Mouse (Mus musculus) spleen, adult 2 months (tissue): Measurements from ENCODE around the gene Atg4b. TPM values are rescaled to one million over a fixed set of nuclear protein-coding genes. Genes with fewer than 3 reads are reported as not detected.
"Not testable (repeated sequence)": the region's sequence is repeated elsewhere in the genome, so short reads cannot be mapped to it uniquely, and the experiment has no call there.

Experiments used
- DNase-seq, 2 experiments: peaks; one replicate each; pipeline versions ENCODE4 v3.0.0 to v3.0.0-alpha.2; 2012 to 2021; ENCODE audit warnings: low spot score in 2 of 2, low read depth in 1 of 2
- H3K27ac ChIP-seq: fragments of 200-500 bp; 2 replicates; pipeline ENCODE4 v1.5.1; 2012; ENCODE audit warnings: low read length, inconsistent platforms; ENCODE audit not compliant: insufficient read depth
- H3K27me3 ChIP-seq: fragments of 200-500 bp; 2 replicates; pipeline ENCODE4 v1.6.1; 2012; ENCODE audit warnings: mild to moderate bottlenecking, moderate library complexity, low read length, inconsistent platforms; ENCODE audit not compliant: control insufficient read depth, insufficient read depth
- H3K36me3 ChIP-seq: fragments of 200-500 bp; 2 replicates; pipeline ENCODE4 v1.6.1; 2012; ENCODE audit warnings: mild to moderate bottlenecking, low read length, inconsistent platforms; ENCODE audit not compliant: control insufficient read depth, insufficient read depth
- H3K4me1 ChIP-seq: fragments of 200-500 bp; 2 replicates; pipeline ENCODE4 v1.6.1; 2011; ENCODE audit warnings: inconsistent platforms; ENCODE audit not compliant: control insufficient read depth, insufficient read depth, insufficient read length
- H3K4me3 ChIP-seq: fragments of 200-500 bp; 2 replicates; pipeline ENCODE4 v1.5.1; 2011; ENCODE audit warnings: mild to moderate bottlenecking, inconsistent platforms; ENCODE audit not compliant: insufficient read depth, insufficient read length; ENCODE audit errors: extremely low read depth
- CTCF ChIP-seq: fragments of 200-500 bp; IDR thresholded peaks from 2 replicates; pipeline ENCODE4 v1.5.1; 2011; ENCODE audit warnings: mild to moderate bottlenecking, inconsistent platforms; ENCODE audit not compliant: insufficient read depth, insufficient read length, insufficient replicate concordance; ENCODE audit errors: extremely low read depth
- POLR2A ChIP-seq: fragments of 200-500 bp; IDR thresholded peaks from 2 replicates; pipeline ENCODE4 v1.6.1; 2011; ENCODE audit warnings: low read depth, low read length, inconsistent platforms
- WGBS: fragments of 180-500 bp; shearing (Covaris S2); methylation state at CpG from one replicate; pipeline ENCODE4 v1.1.7; 2018; 5-methylcytosine and 5-hydroxymethylcytosine counted together
- polyA plus RNA-seq: library from polyadenylated mRNA; depleted of rRNA; stranded (reverse); fragments of >200 nt; gene quantifications from 2 replicates; pipeline ENCODE4 v1.2.3, GENCODE M21; 2012

Atg4b gene
- polyA plus RNA-seq, 1 experiment: 38.5 TPM

- Histone ChIP-seq H3K4me1 (peaks cover 12% of the 10 kb centered on the region; the same call in 1 of the 2 replicates), H3K27me3 (no peaks in the 10 kb centered on the region), H3K27ac (peak overlapping the region; percentile 98), H3K4me3 (peak overlapping the region; percentile 78), H3K36me3 (peaks cover 3% of the 10 kb centered on the region)
- 3% methylated on average over 30 of the region's 30 CpGs for WGBS
- DNase-seq: peak; percentile 91 to 98
- TF ChIP-seq POLR2A: peak; percentile 79
- no peak for TF ChIP-seq CTCF
Observed at GRCm38 (mm10) chr1:93825105-93825674, 73.9 kb downstream of the Atg4b start.

- Histone ChIP-seq H3K27me3 (no peaks in the 10 kb centered on the region), H3K4me3 (peak overlapping the region; percentile 78), H3K4me1 (peaks cover 12% of the 10 kb centered on the region; the same call in 1 of the 2 replicates), H3K36me3 (peaks cover 1% of the 10 kb centered on the region), H3K27ac (peak overlapping the region; percentile 98)
- no peak for DNase-seq
- TF ChIP-seq CTCF (no peak), POLR2A (no peak)
- 48% methylated on average over 27 of the region's 27 CpGs for WGBS
Observed at GRCm38 (mm10) chr1:93825771-93826539, 74.7 kb downstream of the Atg4b start.

GRCm38 (mm10) chr1:93826540-93826835 is 75.2 kb downstream of the Atg4b start:
- WGBS: 95% methylated on average over 9 of the region's 9 CpGs
- Histone ChIP-seq H3K27ac (no peak overlapping the region), H3K4me3 (no peak overlapping the region)

GRCm38 (mm10) chr1:93832754-93833360 is 81.6 kb downstream of the Atg4b start:
- not testable (repeated sequence) for H3K4me1 ChIP-seq, H3K27me3 ChIP-seq, DNase-seq, H3K27ac ChIP-seq, H3K4me3 ChIP-seq
- 78% methylated on average over 2 of the region's 4 CpGs for WGBS
- peaks cover 16% of the 10 kb centered on the region for H3K36me3 ChIP-seq

More at GRCm38 (mm10) chr1:93826540-93826835, 75.2 kb downstream of the Atg4b start:
- H3K36me3 ChIP-seq: no peaks in the 10 kb centered on the region; the same call in 1 of the 2 replicates
- TF ChIP-seq CTCF (no peak), POLR2A (no peak)
- peaks cover 12% of the 10 kb centered on the region; the same call in 1 of the 2 replicates for H3K4me1 ChIP-seq
- no peak for DNase-seq
- no peaks in the 10 kb centered on the region for H3K27me3 ChIP-seq

- TF ChIP-seq CTCF (no peak), POLR2A (no peak)
- no peak overlapping the region for H3K4me3 ChIP-seq
- WGBS: 91% methylated on average over 7 of the region's 7 CpGs
- DNase-seq: no peak
- H3K27ac ChIP-seq: no peak overlapping the region
- no peaks in the 10 kb centered on the region for H3K27me3 ChIP-seq
- no peaks in the 10 kb centered on the region for H3K4me1 ChIP-seq
- H3K36me3 ChIP-seq: peaks cover 16% of the 10 kb centered on the region
Observed at GRCm38 (mm10) chr1:93834671-93835150, 83.4 kb downstream of the Atg4b start.

- WGBS: 95% methylated on average over 4 of the region's 4 CpGs
- no peak for TF ChIP-seq CTCF
- TF ChIP-seq POLR2A: no peak
- Histone ChIP-seq H3K4me1 (no peaks in the 10 kb centered on the region), H3K36me3 (peaks cover 16% of the 10 kb centered on the region), H3K27me3 (no peaks in the 10 kb centered on the region), H3K4me3 (no peak overlapping the region), H3K27ac (no peak overlapping the region)
- no peak for DNase-seq
Observed at GRCm38 (mm10) chr1:93835211-93835610, 83.9 kb downstream of the Atg4b start.
